ENCODE assay signal across 21 mouse cellular contexts in the genomic region with DNA sequence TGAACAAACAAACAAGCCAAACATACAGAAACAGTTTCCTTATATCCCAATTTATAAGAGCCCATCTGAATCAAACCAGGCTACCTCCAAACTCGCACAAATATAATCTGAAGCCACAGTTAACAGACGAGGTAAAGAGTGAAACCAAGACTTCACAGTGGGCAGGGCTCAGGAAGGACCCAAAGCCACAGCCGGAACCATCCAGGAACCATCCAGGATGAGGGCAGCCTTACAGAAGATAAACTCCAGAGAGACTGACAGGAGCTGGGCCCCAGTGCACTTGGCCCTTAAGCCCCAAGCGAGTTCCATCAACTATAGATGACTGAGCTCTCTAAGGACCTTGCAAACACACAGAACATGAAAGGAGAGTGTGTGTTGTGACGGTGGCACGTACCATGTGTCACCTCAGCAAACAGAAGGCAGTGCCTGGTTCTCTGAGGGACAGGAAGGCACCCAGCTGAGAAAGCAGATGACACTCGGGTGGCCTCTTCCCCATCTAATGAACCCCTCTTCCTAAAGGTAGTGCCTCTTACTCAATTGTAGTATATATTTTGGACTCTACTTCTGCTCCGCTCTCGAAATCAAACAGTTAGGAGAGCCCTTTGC. TPM values are rescaled to one million over a fixed set of nuclear protein-coding genes. Genes with fewer than 3 reads are reported as not detected.
DNase-seq lines count a peak whose midpoint lies in the region; ATAC-seq lines count a peak whose summit lies in the region.
"Had no signal": no experiment of that assay in that cellular context is flagged by ENCODE, and none has a peak within 500 bp of the region (broad histone marks: within the 10 kb centered on the region; RNA-seq: fewer than 3 reads in every experiment).

No protein-coding gene starts in this region.

- no peak for ATAC-seq in midbrain, embryonic 11.5 days (ENCODE audit: low FRiP score)
- ATAC-seq: inflammation-experienced regulatory T-cells, adult 6 months; liver, embryonic 12.5 days had no signal

- DNase-seq in CD4-positive helper T cell, adult 2 months (ENCODE audit: low read depth, low spot score) = peak; percentile 28
- peak; percentile 78 for DNase-seq in cerebellum, adult 11-12 months
- DNase-seq in cerebellum, postnatal 25 days = peak; percentile 77 to 78
- DNase-seq in midbrain, embryonic 11.5 days (ENCODE audit: low spot score, missing footprints) = no peak
- DNase-seq in heart, adult 18-20 months = no peak
- DNase-seq in lung, postnatal 14 days = no peak
- DNase-seq: adrenal gland, adult 2 months; B cell, adult 2 months; heart, adult 11 months; kidney, adult 2 months; kidney, postnatal 36 days; lung, adult 2 months; lung, postnatal 4 days; midbrain, embryonic 14.5 days; thymus, postnatal 4 days had no signal

- peak overlapping the region; percentile 73 for H3K4me3 ChIP-seq in megakaryocyte, embryonic 14.5 days (replicated peaks)
- no peak overlapping the region for H3K4me3 ChIP-seq in midbrain, embryonic 11.5 days (ENCODE audit: low read depth, low read length)
- H3K4me3 ChIP-seq: forebrain, embryonic 12.5 days; heart, embryonic 15.5 days; hindbrain, embryonic 10.5 days; liver, embryonic 12.5 days had no signal

- H3K9me3 ChIP-seq in megakaryocyte, embryonic 14.5 days = peaks cover 26% of the 10 kb centered on the region
- no peaks in the 10 kb centered on the region for H3K9me3 ChIP-seq in midbrain, embryonic 11.5 days (ENCODE audit: control insufficient read depth, low read length)
- H3K9me3 ChIP-seq: forebrain, embryonic 12.5 days; heart, embryonic 15.5 days; hindbrain, embryonic 10.5 days; liver, embryonic 12.5 days had no signal

- WGBS in midbrain, embryonic 11.5 days = 83% methylated on average over 9 of the region's 9 CpGs

- no peak overlapping the region for H3K4me2 ChIP-seq in midbrain, embryonic 11.5 days
- H3K4me2 ChIP-seq: forebrain, embryonic 12.5 days; heart, embryonic 15.5 days; liver, embryonic 12.5 days had no signal

- no peaks in the 10 kb centered on the region for H3K36me3 ChIP-seq in megakaryocyte, embryonic 14.5 days (replicated peaks; ENCODE audit: low read length)
- H3K36me3 ChIP-seq in midbrain, embryonic 11.5 days (ENCODE audit: control insufficient read depth, insufficient read depth, low read length) = no peaks in the 10 kb centered on the region

- H3K9ac ChIP-seq in midbrain, embryonic 11.5 days (ENCODE audit: low read length) = no peak overlapping the region
- H3K9ac ChIP-seq: forebrain, embryonic 12.5 days; heart, embryonic 15.5 days; liver, embryonic 12.5 days had no signal

- H3K4me1 ChIP-seq in megakaryocyte, embryonic 14.5 days = peaks cover 18% of the 10 kb centered on the region
- no peaks in the 10 kb centered on the region for H3K4me1 ChIP-seq in midbrain, embryonic 11.5 days (ENCODE audit: control insufficient read depth, insufficient read depth, low read length)
- H3K4me1 ChIP-seq: forebrain, embryonic 12.5 days; hindbrain, embryonic 10.5 days had no signal

- peaks cover 95% of the 10 kb centered on the region for H3K27me3 ChIP-seq in megakaryocyte, embryonic 14.5 days (replicated peaks)
- no peaks in the 10 kb centered on the region for H3K27me3 ChIP-seq in midbrain, embryonic 11.5 days (ENCODE audit: control insufficient read depth, insufficient read depth, low read length)
- H3K27me3 ChIP-seq: forebrain, embryonic 12.5 days; heart, embryonic 15.5 days had no signal

- H3K27ac ChIP-seq in midbrain, embryonic 11.5 days (ENCODE audit: low read depth, low read length) = no peak overlapping the region
- H3K27ac ChIP-seq: forebrain, embryonic 12.5 days; heart, embryonic 15.5 days; hindbrain, embryonic 10.5 days; liver, embryonic 12.5 days had no signal

RNA-seq across cellular contexts. Expression of a gene that starts 10.0 kb away (rescaled TPM):
- polyA plus RNA-seq in megakaryocyte, embryonic 14.5 days (2012; ENCODE audit: insufficient read depth, low replicate concordance) = 13.4 TPM in 1 of 2 replicates, not detected in the other
- 12.6 and 14.5 TPM in 2 replicates for polyA plus RNA-seq in midbrain, embryonic 11.5 days (2014; fragmentation: Nextera tagmentation; extraction: Ambion mirVana)
- total RNA-seq in heart, adult 18-20 months (2021) = 1 to 10 TPM; 5.7 to 6.5 TPM

RNA-seq across cellular contexts. Expression of a gene that starts 19.9 kb away (rescaled TPM):
- 0.37 and 1.5 TPM in 2 replicates for polyA plus RNA-seq in megakaryocyte, embryonic 14.5 days (2012; ENCODE audit: insufficient read depth, low replicate concordance)
- polyA plus RNA-seq in midbrain, embryonic 11.5 days (2014; fragmentation: Nextera tagmentation; extraction: Ambion mirVana) = 26.9 and 27.1 TPM in 2 replicates
- total RNA-seq in heart, adult 18-20 months (2021) = 10 to 100 TPM; 23.4 to 25.0 TPM

Comparison
In these comparisons a context has a peak if more than half of its experiments do, and no peak if none do; other contexts are left out.
1. DNase-seq: peak in CD4-positive helper T cell, adult 2 months (single experiment), cerebellum, adult 11-12 months (single experiment) and cerebellum, postnatal 25 days (2 of 2); none in midbrain, embryonic 11.5 days (single experiment), heart, adult 18-20 months (0 of 2) and lung, postnatal 14 days (single experiment).
2. RNA of a gene that starts 19.9 kb away (polyA plus RNA-seq): 26.9 to 27.1 TPM in midbrain, embryonic 11.5 days; 0.37 to 1.5 TPM in megakaryocyte, embryonic 14.5 days; every median in the first group is over 10 times any median in the second.